Mouse (Mus musculus) 3134 (cell line): ENCODE results near the gene Susd1.
A peak's percentile ranks its signal among the peaks of the same experiment; 100 is the strongest.

Experiments used
- DNase-seq: peaks from one replicate; pipeline ENCODE4 v3.0.0-alpha.2; 2011; ENCODE audit warnings: low spot score; ENCODE audit not compliant: insufficient read length; ENCODE audit errors: extremely low read depth

The Susd1 gene

DNA sequence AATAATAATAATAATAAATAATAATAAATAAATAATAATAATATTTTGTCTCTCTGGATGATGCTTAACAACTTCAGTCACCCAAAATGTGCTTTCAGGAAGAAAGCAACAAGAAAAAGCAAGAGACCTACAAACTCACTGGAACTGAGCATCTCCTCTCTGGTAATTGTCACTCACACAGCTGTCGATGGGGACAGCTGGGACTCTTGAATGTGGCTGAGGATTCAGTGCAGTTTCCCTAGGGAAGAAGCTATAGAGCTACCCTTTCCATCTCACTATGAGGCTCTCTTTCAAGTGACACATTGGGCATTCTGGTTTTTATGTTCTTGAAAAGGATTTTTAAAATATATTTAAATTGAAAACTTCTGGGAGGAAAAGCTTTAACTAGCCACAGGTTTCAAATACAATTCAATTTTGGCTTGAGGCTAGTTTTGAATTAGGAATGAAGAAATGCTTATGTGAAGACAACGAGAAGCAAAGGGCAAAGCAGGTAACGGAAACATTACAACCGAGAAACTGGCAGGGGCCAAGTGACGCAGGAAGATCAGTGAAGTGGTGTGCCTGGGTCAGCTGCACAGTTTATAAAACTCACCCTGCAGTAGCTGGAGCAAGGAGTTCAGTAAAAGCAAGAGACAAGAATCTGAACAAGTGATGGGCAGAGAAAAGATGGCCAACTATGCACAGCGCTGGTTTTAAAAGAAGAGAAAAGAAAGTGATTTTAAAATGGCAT, 112.2 kb downstream of the Susd1 start:
- no peak for DNase-seq

DNA sequence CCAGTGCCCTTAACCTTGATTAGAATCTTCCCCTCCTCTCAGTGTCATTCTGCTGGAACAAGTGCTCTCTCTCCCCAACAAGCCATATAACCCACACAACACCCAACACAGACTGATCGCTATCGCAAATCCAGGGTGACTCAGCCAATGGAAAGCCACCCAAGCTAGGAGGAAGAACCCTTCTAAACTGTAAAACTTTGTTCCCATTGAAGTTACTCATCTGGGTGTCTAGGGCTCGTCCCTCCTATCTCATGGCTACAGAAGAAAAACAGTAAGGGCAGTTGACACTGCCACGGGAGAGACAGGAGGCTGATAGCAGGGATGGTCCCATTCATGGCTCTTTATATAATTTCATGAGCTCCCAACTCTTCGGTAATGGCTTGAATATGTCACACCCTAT, 114.1 kb downstream of the Susd1 start:
- no peak for DNase-seq

DNA sequence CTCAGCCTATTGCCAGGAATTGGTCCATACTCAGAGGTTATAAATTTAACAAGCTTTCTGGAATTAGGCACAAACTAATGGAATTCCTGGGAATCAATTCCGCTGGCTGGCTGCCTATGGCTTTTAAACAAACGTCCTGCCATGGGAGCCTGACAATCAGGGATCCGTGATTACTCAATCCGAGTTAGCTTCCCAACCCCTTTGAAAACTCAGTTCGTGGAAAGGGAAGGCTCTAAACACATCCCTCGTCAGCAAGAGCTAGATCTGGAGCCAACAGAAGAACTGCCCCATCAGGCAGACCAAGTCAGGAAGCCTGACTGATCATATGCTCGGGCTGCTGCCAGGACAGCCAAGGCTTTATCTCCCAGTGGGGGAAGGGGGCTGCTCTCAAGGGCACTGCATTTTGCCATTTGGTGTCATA, 115.2 kb downstream of the Susd1 start:
- DNase-seq = no peak

DNA sequence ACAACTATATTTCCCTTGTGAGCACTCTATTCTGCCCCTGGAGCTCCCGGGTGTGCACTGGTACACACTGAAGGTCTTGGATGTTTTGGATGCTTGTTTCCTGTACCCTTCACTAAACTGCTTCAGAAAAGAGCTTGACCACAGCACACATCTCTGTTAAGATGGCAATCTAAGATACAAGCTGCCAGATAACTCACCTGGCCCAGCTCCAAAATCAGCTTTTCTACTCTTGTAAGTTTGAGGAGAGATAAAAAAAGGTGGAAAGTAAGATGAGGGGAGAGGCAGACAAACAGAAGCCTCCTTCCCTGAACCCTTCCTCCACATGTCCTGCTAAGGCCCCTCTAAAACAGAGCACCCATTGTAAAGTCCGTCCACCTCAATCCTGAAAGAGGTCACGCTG, 115.7 kb downstream of the Susd1 start:
- no peak for DNase-seq

DNA sequence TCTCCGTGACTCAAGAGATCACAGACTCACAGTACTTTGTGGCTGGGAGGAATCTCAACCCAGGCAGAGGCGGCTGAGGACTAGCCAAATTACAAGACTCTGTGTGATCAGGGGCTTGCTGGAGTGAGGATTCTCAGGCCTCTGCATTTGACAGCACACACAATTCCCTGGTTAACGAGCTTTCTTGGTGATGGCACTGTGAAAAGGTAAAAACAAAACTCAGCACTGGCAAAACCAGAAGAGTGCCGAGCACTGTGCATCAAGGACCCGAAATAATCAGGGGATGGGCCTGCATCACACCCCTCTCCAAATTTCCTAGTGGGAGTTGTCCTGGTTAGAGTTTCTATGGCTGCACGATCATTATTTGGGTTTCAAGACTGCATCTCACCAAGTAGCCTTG, 116.4 kb downstream of the Susd1 start:
- no peak for DNase-seq

DNA sequence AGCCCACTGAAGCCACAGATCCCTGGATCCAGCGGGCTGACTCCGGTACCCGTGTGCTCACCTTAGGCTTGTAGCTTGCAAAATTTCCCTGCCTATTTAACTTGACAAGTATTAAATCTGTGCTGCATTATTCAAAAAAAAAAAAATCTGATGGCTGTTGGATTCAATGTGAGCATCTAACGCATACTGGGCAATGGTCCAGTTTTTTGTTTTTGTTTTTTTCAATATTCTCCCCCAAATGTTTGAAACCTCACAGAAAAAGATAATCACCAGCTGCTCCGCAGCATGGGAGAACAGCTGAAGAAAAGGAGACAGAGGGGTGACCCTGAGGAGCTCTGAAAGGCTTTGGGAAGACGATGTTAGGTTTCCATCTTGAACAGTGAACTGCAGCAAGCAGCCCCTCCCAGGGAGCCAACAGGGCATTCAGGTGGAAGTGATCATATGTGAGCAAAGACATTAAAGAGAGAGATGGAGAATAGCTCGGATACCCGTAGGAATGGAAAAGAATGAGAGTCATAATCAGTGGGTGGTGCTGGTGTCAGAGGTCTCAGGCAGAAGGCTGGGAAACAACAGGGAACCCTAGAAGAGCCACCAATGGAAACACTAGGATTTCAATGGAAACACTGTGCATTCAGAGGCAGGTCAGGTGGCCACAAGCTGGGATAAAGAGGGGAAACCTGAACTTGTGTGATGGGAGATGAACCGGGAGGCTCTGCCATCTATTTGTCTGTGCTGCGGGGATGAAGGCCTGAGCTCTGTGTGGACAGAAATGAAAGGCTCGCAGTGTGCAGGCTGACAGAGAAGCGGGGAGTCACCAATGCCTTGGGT, 117.0 kb downstream of the Susd1 start:
- no peak for DNase-seq

DNA sequence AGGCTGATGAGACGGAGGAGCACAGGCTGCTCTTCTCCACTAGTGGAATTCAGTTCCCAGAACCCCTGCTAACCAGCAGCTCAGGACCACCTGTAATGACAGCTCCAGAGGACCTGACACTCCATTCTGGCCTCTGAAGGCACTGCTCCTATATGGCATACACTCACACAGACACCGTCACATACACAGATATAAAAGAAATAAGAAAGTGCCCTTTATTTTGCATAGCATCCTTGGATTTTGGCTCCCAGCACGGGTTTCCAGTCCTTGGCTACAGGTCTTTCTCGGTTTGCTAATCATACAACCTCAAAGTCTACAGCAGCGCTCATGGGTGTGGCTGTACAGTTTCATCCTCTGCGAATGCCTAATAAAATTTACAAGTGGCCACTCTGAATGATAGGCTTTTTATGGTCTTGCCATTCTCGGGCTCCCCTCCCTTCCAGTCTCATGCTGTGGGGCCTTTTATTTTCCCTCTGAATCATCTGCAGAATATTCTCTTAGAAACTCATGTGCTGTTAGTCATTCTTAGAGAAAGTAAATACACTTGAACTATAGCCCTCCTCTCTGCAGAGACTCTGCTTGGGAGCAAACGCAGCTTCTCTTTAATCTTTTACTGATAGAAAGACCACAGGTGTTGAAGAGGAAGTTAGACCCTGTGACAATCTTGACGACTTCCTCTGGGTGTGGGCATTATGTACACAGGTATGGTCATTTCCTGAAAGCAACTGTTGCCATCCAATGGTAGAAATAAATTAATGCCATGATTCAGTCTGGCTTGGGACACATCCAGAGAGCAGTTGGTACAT, 119.1 kb downstream of the Susd1 start:
- DNase-seq = peak; percentile 73

DNA sequence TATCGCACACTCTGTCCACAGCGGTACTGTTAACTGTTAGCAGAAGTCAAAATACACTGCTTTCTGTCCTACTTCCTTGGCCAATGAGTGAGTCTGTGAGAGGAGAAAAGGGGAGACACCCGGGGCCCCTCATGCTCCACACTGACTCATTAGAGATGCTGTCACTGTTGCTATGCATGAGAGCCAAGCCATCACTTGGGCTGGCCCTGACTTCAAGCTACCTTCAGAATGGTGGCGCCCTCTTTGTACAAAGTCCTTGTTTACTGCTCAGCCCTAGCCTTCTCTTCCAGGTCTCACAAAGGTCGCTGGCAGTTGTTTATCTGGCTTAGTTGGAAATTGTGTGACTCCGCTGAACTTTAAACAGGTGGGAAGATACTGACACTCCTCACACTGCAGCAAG, 119.8 kb downstream of the Susd1 start:
- no peak for DNase-seq

DNA sequence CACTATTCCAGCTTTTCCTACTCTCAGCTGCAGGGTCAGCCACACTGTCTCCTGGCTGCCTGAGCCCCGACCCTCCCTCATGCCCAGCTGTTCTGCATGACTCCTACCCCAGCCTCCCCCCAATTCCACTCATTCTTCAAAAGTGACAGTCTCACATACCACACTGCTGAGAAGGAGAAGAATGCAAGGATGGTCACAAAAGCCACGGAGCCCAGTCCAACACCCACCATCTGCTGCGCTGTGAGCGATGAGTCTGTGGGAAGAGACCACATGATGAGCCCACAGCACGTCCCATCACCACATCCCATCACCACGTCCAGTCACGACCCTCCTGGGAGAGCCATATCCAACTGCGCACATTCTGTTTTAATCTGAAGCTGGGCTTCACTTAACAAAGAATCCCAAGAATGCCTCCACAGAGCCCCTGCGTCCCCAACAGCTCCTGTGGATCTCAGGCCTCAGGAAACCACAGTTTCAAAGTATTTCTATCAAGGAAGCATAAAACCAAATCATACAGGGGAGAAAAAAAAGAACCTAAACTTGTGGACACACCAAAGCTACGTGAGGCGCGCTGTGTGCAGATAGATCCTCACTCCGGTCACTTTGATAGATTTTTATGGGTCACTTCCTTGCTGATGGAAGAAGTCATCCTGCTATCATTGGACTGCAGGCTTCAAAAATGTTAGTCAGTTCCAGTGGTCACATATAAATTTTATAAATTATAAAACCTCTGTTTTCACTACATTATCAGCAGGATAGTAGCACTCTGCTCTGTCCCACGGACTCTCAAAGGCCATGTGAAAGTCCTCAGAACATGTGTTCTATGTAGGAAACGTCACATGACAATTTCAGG, 122.7 kb downstream of the Susd1 start:
- DNase-seq = no peak

DNA sequence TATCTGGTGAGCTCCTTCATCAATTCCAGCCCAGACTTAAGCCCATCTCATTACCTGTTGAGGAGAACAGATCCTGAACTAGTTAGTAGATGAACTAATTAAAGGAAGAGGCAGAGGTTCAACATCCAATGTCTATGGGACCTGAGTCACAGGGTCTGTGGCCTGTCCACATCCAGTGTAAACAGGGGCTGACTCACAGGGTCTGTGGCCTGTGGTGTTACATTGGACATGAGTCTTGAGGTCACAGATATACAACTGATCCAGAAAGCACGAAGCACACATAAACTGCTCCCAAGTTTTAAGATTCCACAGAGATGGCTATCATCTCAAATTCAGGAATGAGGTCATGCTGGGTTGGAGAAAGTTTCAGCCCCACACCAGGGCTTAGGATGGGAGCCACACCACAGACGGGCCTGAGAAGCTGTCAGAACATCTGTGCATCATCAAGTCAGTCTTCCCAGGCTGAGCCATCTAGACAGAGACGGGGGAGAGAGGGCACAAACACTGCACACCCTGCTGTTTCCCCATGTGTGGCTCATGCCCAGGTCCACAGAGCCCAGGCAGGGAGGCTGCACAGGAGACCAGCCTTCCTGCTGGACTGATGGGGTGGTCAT, 123.4 kb downstream of the Susd1 start:
- peak; percentile 93 for DNase-seq

DNA sequence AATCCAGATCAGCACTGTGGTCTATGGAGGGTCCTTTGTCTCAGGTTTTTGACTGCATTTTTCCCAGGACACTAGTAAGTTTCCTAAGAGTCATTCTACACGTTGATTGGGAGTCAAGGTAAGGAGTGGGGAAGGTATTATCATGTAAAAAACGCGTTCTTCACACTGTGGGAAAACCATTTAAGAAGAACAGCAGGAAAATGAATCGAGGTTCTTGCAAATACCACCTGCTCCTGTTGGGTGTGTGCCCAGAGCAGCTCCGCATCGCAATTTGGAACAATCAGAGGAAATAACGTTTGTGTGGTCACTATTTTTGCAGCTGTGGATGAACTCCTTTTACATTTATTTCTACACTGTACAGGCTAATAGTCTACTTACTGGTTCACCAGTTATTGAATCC, 125.5 kb downstream of the Susd1 start:
- DNase-seq = no peak

DNA sequence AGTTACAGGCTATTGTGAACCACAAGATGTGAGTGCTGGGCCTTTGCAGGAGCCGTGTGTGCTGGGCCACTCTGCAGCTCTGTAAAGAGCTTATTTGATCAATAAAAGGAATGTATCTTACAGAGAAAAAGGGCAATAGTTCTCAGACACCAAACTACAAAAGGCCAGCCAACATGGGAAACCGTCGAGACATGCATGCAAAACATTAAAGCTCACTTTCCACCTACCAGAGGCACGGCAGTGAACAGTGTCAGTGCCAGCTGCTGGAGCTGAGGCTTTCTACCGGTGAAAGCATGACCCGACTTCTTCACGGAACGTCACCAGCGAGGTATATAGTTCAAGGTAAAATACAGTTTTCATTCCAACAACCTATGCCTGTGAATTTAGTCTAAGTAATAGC, 127.8 kb downstream of the Susd1 start:
- DNase-seq = no peak

DNA sequence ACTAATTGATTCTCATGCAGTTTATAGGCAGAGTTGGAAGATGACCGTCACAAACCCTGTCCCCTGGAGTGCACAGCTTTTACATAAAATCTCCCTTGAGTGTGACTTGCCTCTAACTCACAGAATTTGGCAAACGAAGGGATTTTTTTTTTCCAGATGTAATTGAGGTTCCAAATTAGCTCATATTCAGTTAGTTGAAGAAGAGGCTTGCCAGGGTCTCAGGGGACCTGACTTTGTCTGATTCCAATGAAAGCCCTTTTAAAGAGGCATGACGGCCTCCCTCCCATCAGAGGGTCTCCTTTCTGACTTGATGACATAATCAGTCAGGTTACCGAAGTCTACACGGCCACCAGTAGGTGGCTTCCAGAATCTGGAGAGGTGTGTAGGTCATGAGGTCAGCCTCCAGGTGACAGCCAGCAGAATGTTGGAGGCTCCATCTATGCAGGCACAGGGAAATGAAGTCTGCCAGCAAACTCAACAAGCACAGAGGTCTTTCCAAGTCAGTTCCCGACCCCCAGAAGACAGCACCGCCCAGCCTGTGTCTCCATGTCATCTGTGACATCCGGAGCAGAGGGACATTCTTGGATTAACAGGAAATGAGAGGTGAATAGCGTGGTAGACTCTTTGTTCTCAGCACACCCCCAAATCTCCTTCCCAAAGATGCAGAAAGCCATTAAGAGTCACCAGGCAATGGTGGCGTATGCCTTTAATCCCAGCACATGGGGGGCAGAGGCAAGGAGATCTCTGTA, 130.4 kb downstream of the Susd1 start:
- DNase-seq = no peak

DNA sequence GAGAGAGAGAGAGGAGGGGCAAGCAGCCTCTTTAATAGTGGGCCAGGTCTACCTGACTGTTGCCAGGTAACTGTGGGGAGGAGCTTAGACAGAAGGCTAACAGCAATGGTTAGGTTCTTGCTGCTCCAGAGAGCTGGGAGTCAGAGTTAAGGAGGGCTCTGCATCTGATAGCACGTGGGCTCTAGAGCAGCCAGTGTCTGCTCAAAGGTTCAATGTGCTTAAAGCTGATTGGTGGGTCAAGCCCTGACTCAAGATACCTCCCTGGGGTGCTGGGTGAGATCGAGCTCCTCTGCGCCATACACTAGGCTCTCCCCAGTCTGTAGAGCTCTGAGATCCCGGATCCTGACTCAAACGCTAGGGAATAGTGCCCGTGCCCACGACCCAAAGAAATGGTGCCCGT, 136.0 kb downstream of the Susd1 start:
- no peak for DNase-seq

DNA sequence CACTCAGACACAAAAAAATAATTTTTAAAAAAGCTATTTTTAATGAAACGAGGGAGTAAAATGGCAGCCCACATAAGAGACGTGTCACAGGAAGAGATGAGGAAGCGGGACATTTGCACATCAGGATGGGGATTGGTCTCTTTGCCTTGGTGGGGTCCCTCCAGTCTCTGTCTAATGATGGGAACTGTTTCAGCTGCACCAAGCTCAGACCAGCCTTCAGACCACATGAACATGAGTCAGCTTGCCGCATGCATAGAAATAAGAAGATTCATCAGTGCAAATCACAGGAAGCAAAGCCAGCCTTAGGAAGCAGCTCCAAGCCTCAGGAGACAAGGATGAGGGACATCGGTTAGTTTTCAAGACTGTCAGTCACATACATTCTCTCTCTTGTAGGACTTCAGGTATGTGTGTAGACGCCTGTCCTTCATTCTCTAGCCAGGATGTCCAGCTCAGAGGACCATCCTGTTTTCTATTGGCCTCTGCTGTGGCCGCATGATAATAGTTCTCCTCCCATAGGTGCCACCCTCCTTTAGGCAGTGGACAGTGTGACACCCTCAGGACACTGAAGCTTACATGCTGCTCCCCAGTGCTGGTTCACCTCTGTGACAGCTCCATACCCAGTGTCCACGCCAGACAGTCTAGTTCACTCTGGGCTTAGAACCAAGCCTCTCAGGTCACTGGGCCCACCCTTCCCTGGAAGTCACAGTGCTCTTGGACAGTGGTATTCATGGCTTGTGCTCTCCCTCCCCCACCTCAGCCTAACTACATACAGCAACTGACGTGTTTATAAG, 137.2 kb downstream of the Susd1 start:
- peak; percentile 65 for DNase-seq

DNA sequence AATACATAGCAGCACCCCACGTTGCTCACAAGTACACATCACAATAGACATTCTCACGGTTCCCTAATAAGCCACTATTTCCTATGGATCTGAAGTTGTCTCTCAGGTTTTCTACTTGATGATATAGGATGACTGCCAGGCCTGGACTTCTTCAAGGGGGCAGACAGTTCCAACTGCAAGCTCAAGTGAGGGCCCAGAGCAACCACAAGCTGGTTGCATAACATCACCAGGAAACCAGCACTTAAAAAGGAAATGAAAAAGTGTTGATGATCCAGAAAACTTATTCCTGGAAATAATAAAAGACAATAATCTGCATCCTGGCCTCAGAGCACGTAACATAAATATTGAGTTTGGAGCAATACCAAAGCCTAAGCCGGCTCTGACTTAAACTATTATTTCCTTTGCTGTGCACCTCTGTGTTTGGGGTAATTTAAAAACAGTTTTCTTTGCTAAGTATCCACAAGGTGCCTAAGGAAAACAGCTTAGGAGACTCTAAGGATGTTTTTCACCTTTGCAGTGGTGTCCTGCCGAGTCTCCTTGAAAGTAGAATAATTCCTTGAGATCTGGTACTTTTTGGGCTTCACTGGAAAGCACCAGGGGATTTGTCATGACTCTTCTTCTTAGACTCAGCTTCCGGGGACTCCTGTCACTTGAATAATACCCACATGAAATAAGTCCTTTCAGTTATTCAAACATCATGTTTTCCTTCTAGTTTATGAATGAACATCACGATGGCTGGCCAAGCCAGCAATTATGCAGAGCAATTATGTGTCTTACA, 139.5 kb downstream of the Susd1 start:
- no peak for DNase-seq

DNA sequence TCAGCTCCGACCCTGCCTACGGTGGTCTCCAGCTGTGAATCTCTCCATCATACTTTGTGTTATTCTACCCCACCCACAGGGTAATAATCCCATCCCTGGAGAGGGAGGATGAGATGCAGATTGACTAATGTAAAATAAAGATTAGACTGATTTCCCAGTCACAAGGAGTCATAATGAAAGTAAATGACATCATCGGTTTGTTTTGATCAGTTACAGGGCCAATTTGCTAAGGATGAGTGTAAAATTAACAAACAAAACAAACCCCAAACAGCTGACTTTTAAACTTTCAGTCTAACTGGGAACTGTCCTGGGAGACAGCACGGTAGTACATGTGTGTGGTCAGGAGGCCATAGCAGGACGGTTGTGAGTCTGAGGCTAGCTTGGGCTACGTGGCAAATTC, 143.3 kb downstream of the Susd1 start:
- DNase-seq = no peak

DNA sequence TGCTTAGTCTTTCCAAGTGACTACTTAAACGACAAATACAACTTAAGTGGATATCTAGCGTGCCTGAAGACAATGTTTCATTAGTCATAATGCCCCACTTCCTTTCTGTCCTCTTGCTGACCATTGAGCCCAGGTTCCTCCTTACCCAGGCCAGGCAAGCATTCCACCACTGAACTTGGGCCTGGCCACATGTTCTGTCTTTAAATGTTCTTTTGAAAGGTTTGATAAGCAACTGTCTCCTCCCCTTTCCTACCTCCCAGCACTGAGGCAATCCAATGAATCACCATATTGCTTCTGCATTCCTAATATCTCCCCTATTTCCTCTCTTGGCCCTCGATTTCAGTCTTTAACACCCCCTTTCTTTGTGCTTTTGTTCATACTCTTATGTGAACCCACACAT, 143.8 kb downstream of the Susd1 start:
- no peak for DNase-seq
